Mouse (Mus musculus) limb, embryonic 12.5 days (tissue): ENCODE measurements around the gene Zfyve27. TPM values are rescaled to one million over a fixed set of nuclear protein-coding genes. Genes with fewer than 3 reads are reported as not detected.
A peak's percentile ranks its signal among the peaks of the same experiment; 100 is the strongest.

Experiments
- ATAC-seq: fragments of 200-750 bp; cut with Nextera tagmentation; 2 replicates; pipeline ENCODE4 v1.8.0; 2017; ENCODE audit warnings: low read depth, moderate TSS enrichment; ENCODE audit not compliant: insufficient number of reproducible peaks, insufficient read depth, low FRiP score, low TSS enrichment
- H3K27ac ChIP-seq: fragments of 300-500 bp; sonication (generic); 2 replicates; pipeline ENCODE4 v1.5.1; 2016; ENCODE audit warnings: mild to moderate bottlenecking, moderate library complexity
- H3K27me3 ChIP-seq: fragments of 300-500 bp; sonication (generic); 2 replicates; pipeline ENCODE4 v1.6.1; 2016; ENCODE audit warnings: mild to moderate bottlenecking, moderate library complexity
- H3K36me3 ChIP-seq: fragments of 300-500 bp; sonication (generic); 2 replicates; pipeline ENCODE4 v1.6.1; 2016; ENCODE audit warnings: mild to moderate bottlenecking, moderate library complexity
- H3K4me1 ChIP-seq: fragments of 300-500 bp; sonication (generic); replicated peaks from 2 replicates; pipeline ENCODE4 v1.6.1; 2016
- H3K4me2 ChIP-seq: fragments of 300-500 bp; sonication (generic); 2 replicates; pipeline ENCODE4 v1.6.1; 2016; ENCODE audit warnings: mild to moderate bottlenecking, moderate library complexity
- H3K4me3 ChIP-seq: fragments of 300-500 bp; sonication (generic); replicated peaks from 2 replicates; pipeline ENCODE4 v1.5.1; 2016; ENCODE audit warnings: mild to moderate bottlenecking
- H3K9ac ChIP-seq: fragments of 300-500 bp; sonication (generic); replicated peaks from 2 replicates; pipeline ENCODE4 v1.6.1; 2016; ENCODE audit warnings: mild to moderate bottlenecking, moderate library complexity
- H3K9me3 ChIP-seq: fragments of 300-500 bp; sonication (generic); 2 replicates; pipeline ENCODE4 v1.6.1; 2016; ENCODE audit warnings: mild to moderate bottlenecking, moderate library complexity
- WGBS: fragments of 180-500 bp; shearing (Covaris S2); methylation state at CpG from one replicate; pipeline ENCODE4 v1.1.7; 2016; 5-methylcytosine and 5-hydroxymethylcytosine counted together
- polyA plus RNA-seq: library from polyadenylated mRNA; unstranded; fragments of >200 nt; fragmentation: Nextera tagmentation; extraction: Ambion mirVana; gene quantifications from 2 replicates; pipeline ENCODE4 v1.2.1, GENCODE M21; 2016

The Zfyve27 gene
- polyA plus RNA-seq = 28.2 and 33.7 TPM in 2 replicates

GRCm38 (mm10) chr19:42163764-42164163, at the start of gene Zfyve27:
Zfyve27 (plus strand) TSS chr19:42163951.
- no peak within 1 kb of the TSS for H3K4me2 ChIP-seq
- H3K36me3 ChIP-seq = no peaks in the 10 kb centered on the region
- no peak within 1 kb of the TSS for H3K4me3 ChIP-seq
- H3K9ac ChIP-seq = no peak within 1 kb of the TSS
- no peaks in the 10 kb centered on the region for H3K9me3 ChIP-seq
- no peak within 1 kb of the TSS for H3K27ac ChIP-seq
- peaks cover 18% of the 10 kb centered on the region for H3K27me3 ChIP-seq
- H3K4me1 ChIP-seq = no peaks in the 10 kb centered on the region; the same call in 1 of the 2 replicates
- no peak for ATAC-seq
- 73% methylated on average over 5 of the region's 5 CpGs for WGBS

DNA sequence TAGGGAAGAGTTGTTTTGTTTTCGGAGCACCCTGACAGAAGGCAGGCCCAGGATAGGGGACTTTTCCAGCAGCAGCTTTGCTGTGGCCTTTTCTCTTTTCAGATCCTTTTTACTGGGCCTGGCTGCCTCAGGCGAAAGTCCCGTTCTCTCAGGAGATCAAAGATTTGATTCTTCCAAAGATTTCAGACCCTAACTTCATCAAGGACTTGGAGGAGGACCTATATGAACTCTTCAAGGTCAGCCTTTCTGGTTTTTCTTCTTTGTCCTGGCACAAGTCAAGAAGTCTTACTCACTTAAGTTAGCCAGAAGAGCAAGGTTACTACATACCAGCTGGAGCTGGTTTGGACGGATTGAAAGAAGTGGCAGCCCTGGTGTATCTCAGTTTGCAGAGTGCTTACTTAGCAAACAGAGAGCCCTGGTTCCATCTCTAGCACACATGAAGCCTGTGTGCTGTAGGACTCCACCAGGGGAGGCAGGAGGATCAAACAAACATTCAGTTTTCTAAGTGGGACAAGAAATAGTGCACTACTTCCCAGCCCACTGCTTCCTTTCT, 47.9 kb upstream of the Zfyve27 start:
- peaks cover 75% of the 10 kb centered on the region for H3K36me3 ChIP-seq
- H3K9ac ChIP-seq = no peak overlapping the region
- no peaks in the 10 kb centered on the region for H3K27me3 ChIP-seq
- H3K4me3 ChIP-seq = no peak overlapping the region
- H3K27ac ChIP-seq = no peak overlapping the region
- no peaks in the 10 kb centered on the region for H3K4me1 ChIP-seq
- no peak for ATAC-seq
- H3K9me3 ChIP-seq = no peaks in the 10 kb centered on the region
- 83% methylated on average over 4 of the region's 4 CpGs for WGBS
- no peak overlapping the region for H3K4me2 ChIP-seq

DNA sequence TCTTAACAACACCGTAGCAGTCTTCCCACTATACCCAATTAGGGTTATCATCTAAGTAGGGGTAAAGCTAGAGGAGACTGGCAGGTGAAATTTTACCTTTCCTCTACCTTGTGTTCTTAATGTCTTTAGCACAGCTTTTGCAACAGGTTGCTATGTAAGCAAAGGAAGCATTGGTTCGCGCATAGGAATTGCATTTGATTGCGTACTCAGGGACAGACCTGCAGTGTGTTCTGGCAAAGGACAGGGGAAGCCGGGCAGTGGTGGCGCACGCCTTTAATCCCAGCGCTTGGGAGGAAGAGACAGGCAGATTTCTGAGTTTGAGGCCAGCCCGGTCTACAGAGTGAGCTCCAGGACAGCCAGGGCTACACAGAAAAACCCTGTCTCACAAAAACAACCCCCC, 45.6 kb upstream of the Zfyve27 start:
- Histone ChIP-seq H3K9me3 (no peaks in the 10 kb centered on the region), H3K4me1 (no peaks in the 10 kb centered on the region), H3K27me3 (no peaks in the 10 kb centered on the region), H3K4me3 (no peak overlapping the region), H3K36me3 (peaks cover 93% of the 10 kb centered on the region), H3K4me2 (no peak overlapping the region), H3K9ac (no peak overlapping the region), H3K27ac (no peak overlapping the region)
- ATAC-seq = no peak
- 93% methylated on average over 9 of the region's 9 CpGs for WGBS

- Histone ChIP-seq H3K4me3 (no peak overlapping the region), H3K9ac (no peak overlapping the region), H3K27me3 (no peaks in the 10 kb centered on the region), H3K9me3 (no peaks in the 10 kb centered on the region), H3K36me3 (peaks cover 93% of the 10 kb centered on the region), H3K4me2 (no peak overlapping the region), H3K27ac (no peak overlapping the region), H3K4me1 (no peaks in the 10 kb centered on the region)
- 83% methylated on average over 5 of the region's 5 CpGs for WGBS
- no peak for ATAC-seq
Observed at GRCm38 (mm10) chr19:42118596-42118995, 45.2 kb upstream of the Zfyve27 start.

DNA sequence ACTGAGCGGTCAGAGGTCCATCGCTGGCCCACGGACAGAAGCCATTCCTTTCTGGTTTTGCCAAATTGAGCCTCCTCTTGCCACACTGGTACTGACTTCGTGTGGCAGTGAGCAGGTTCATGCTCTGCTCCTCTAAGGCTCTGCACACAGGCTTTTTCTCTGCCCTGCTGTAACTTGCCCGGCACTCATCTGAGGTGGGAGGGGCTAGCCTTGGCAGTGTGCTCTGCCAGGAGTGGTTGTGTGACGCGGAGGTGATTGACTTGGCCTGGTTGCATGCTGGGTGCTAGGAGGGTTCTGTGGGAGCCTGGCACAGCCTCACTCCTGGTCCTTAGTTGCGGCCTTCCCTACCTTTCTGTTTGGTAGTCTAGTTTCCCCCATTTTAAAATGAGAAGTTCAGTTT, 43.3 kb upstream of the Zfyve27 start:
- Histone ChIP-seq H3K27ac (no peak overlapping the region), H3K27me3 (no peaks in the 10 kb centered on the region), H3K4me3 (no peak overlapping the region), H3K9me3 (no peaks in the 10 kb centered on the region), H3K4me1 (no peaks in the 10 kb centered on the region), H3K4me2 (no peak overlapping the region), H3K9ac (no peak overlapping the region), H3K36me3 (peaks cover 94% of the 10 kb centered on the region)
- WGBS = 88% methylated on average over 8 of the region's 8 CpGs
- no peak for ATAC-seq

GRCm38 (mm10) chr19:42124684-42125083, 39.1 kb upstream of the Zfyve27 start:
- no peaks in the 10 kb centered on the region for H3K27me3 ChIP-seq
- H3K27ac ChIP-seq = no peak overlapping the region
- peaks cover 55% of the 10 kb centered on the region for H3K36me3 ChIP-seq
- peaks cover 14% of the 10 kb centered on the region for H3K4me1 ChIP-seq
- no peak overlapping the region for H3K4me2 ChIP-seq
- no peak for ATAC-seq
- 87% methylated on average over 13 of the region's 13 CpGs for WGBS
- H3K4me3 ChIP-seq = no peak overlapping the region
- no peaks in the 10 kb centered on the region for H3K9me3 ChIP-seq
- H3K9ac ChIP-seq = no peak overlapping the region

GRCm38 (mm10) chr19:42125501-42126218, 38.1 kb upstream of the Zfyve27 start:
- no peaks in the 10 kb centered on the region for H3K9me3 ChIP-seq
- WGBS = 89% methylated on average over 11 of the region's 11 CpGs
- no peak overlapping the region for H3K4me2 ChIP-seq
- ATAC-seq = no peak
- no peak overlapping the region for H3K4me3 ChIP-seq
- no peak overlapping the region for H3K9ac ChIP-seq
- peaks cover 45% of the 10 kb centered on the region for H3K36me3 ChIP-seq
- H3K27ac ChIP-seq = no peak overlapping the region
- H3K4me1 ChIP-seq = peaks cover 21% of the 10 kb centered on the region
- H3K27me3 ChIP-seq = no peaks in the 10 kb centered on the region

- Histone ChIP-seq H3K4me1 (peaks cover 21% of the 10 kb centered on the region), H3K36me3 (peaks cover 40% of the 10 kb centered on the region), H3K27me3 (no peaks in the 10 kb centered on the region), H3K27ac (no peak overlapping the region), H3K9ac (no peak overlapping the region), H3K9me3 (no peaks in the 10 kb centered on the region), H3K4me2 (no peak overlapping the region), H3K4me3 (no peak overlapping the region)
- no peak for ATAC-seq
- 87% methylated on average over 6 of the region's 6 CpGs for WGBS
Observed at GRCm38 (mm10) chr19:42126219-42126605, 37.5 kb upstream of the Zfyve27 start.

GRCm38 (mm10) chr19:42127024-42127423, 36.7 kb upstream of the Zfyve27 start:
- Histone ChIP-seq H3K4me1 (peaks cover 21% of the 10 kb centered on the region), H3K9me3 (no peaks in the 10 kb centered on the region), H3K27ac (no peak overlapping the region), H3K27me3 (no peaks in the 10 kb centered on the region), H3K36me3 (peaks cover 33% of the 10 kb centered on the region), H3K4me3 (no peak overlapping the region), H3K9ac (no peak overlapping the region), H3K4me2 (no peak overlapping the region)
- 90% methylated on average over 5 of the region's 5 CpGs for WGBS
- no peak for ATAC-seq

GRCm38 (mm10) chr19:42128052-42128740, 35.6 kb upstream of the Zfyve27 start:
- WGBS = 6% methylated on average over 23 of the region's 23 CpGs
- Histone ChIP-seq H3K9me3 (no peaks in the 10 kb centered on the region), H3K4me1 (peaks cover 21% of the 10 kb centered on the region), H3K27ac (peak overlapping the region; percentile 92), H3K4me2 (peak overlapping the region; percentile 90), H3K36me3 (peaks cover 21% of the 10 kb centered on the region), H3K4me3 (peak overlapping the region; percentile 64), H3K9ac (peak overlapping the region; percentile 81), H3K27me3 (no peaks in the 10 kb centered on the region)
- no peak for ATAC-seq

DNA sequence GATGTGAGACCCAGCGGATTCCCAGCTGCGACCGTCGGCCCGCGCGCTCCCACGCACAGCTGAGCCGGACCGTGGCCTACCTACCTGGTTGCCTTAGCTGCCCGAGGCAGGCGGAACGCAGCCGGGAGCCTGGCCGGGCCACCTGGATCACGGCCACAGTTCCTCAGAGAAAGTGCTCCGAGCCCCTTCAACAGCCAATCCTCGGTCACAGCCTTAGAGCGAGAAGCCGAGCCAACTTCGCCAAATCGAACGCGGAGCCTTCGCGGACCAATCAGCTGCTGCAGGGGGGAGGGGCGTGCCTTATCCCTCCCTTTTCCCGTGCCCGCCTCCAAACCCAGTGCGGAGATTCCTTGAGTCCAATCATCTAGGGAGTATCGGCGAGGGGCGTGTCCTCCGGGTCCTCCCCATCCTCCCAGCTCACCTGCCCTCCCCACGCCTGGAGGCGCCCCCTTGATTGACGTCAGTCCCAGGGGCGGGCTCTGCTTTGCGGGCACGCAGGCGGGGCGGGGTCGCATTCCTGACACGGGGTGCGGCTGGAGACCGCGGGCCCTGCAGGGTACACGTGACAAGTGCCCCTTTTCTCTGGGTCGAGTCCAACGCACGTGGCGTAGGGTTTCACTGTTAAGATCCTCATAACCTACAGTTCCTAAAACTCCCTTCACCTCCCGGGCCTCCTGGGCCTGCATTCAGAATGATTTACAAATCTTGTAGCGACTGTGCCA, 34.8 kb upstream of the Zfyve27 start, which contains the start of gene Avpi1:
Gene Avpi1, minus strand, starts transcription at position 273 of the 722 bp plus-strand sequence.
- peak within 1 kb of the TSS; percentile 92 for H3K27ac ChIP-seq
- peak within 1 kb of the TSS; percentile 64 for H3K4me3 ChIP-seq
- no peaks in the 10 kb centered on the region for H3K9me3 ChIP-seq
- ATAC-seq = peak; percentile 96
- no peaks in the 10 kb centered on the region for H3K27me3 ChIP-seq
- peaks cover 21% of the 10 kb centered on the region for H3K4me1 ChIP-seq
- WGBS = under 1% methylated on average over 54 of the region's 54 CpGs
- H3K9ac ChIP-seq = peak within 1 kb of the TSS; percentile 81
- H3K36me3 ChIP-seq = peaks cover 13% of the 10 kb centered on the region
- H3K4me2 ChIP-seq = peak within 1 kb of the TSS; percentile 90
